Mouse (Mus musculus) frontal cortex, adult (tissue): ENCODE results near the gene Izumo4.

Experiments used
- ATAC-seq: cut with Nextera tagmentation; 2 replicates; pipeline ENCODE4 v1.9.2; 2017; ENCODE audit warnings: mild to moderate bottlenecking, moderate library complexity, mixed read lengths; ENCODE audit not compliant: low TSS enrichment

The Izumo4 gene

DNA sequence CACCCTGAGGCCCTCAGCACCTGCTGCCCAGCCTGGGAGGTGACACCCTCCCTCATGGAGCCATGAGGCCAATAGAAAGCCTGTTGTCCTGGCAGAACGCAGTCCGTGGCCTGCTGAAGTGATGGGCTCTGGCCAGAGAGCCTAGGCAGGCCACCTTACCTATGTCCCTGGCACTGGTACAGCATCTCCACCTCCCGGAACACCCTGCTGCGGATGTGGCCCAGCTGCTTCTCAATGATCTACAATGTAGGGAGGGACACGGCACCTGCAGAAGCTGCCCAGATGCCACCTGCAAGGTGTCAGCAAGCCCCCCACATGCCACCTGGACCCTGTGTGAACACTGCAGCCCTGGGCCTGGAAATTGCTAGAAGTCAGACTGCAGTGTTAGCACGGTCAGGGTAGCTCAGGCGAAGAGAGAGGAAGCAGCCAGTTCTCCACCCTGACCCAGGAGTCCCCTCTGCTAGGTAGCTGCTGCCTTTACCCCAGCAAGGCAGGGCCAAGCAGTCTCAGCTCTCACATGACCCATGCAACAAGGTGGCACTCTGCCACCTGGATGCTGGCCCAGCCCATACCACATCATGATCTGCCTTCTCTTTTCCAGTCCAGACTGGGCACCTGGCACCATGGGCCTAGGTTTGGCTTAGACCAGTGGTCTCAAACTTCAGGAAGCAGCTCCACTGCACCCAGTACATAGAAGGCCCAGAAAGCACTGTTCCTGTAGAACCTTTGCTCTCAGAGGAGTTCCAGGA, 32.1 kb upstream of the Izumo4 start:
- no peak for ATAC-seq

GRCm38 (mm10) chr10:80670531-80670930, 31.5 kb upstream of the Izumo4 start:
- no peak for ATAC-seq

- ATAC-seq, result no peak
These were observed 30.7 kb upstream of the Izumo4 start for GRCm38 (mm10) chr10:80671251-80671650.

GRCm38 (mm10) chr10:80671936-80672690, 29.9 kb upstream of the Izumo4 start:
- ATAC-seq, result no peak

- no peak for ATAC-seq
These were observed 28.3 kb upstream of the Izumo4 start for GRCm38 (mm10) chr10:80673690-80674089.

- no peak for ATAC-seq
These were observed 27.7 kb upstream of the Izumo4 start for GRCm38 (mm10) chr10:80674161-80674711.

DNA sequence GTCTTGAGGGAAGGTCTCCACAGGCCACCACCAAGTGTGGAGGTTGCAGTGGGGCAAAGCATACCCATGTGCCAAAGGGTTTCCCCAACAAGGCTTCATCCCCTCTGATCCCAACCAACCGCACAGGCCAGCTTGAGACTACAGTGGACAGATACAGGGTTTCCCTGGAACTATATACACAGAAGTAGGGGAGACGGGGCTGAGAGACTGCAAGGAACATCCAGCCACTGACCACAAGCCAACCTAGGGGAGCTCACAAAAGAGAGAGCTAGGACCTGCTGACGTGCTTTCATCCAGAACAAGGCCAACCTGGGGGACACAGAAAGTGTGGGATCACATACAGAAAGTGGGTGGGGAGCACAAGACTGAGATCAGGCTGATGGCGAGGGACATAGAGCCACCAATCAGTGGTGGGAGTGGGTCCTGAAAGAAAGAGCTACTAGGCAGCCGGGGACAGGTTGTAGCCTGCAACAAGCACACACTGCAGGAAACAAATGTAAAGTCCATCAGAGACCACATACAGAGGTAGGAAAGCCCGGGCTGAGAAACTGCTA, 27.1 kb upstream of the Izumo4 start:
- ATAC-seq, result no peak

- ATAC-seq, result no peak
These were observed 26.4 kb upstream of the Izumo4 start for GRCm38 (mm10) chr10:80675405-80676197.

- ATAC-seq, result peak; percentile 81
These were observed 25.6 kb upstream of the Izumo4 start for GRCm38 (mm10) chr10:80676198-80676928.

DNA sequence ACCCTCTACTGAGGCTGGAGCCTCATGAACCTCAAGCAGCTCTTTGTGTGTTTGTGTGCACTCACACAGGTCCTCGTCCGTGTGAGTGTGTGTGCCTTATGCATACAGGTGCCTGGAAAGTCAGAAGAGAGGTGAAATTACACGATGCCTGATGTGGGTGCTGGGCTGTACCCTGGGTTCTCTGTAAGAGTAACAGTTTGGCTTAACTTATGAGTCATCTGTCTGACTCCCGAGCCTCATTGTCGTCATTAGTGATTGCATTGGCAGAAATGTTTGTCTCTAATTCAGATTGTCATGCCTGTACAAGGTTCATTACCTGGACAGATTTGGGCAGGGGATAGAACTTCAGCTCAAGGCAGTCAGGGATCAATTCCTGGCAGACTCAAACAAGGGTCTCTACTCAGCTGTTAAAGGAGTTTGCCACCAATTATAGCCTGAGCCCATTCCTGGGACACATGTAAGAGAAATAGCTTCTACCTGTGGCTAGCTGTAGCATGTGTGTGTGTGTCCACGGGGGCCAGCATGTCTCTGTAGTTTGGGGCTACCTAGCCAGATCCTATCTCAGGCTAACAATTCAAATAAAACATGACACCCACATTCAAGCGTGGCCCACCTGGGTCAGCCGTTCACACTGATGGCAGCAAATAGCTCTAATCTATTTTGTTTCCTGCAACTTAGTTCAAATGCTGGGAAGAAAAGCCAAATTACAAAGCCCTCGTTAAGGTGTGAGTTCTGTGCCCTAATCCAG, 24.7 kb upstream of the Izumo4 start:
- no peak for ATAC-seq

GRCm38 (mm10) chr10:80677942-80678436, 24.0 kb upstream of the Izumo4 start, which contains the start of gene Mknk2:
Gene Mknk2 (minus strand): TSS chr10:80678112.
- 0 out of 2 replicates have a peak, but pooled peaks have one; percentile 11 for ATAC-seq

DNA sequence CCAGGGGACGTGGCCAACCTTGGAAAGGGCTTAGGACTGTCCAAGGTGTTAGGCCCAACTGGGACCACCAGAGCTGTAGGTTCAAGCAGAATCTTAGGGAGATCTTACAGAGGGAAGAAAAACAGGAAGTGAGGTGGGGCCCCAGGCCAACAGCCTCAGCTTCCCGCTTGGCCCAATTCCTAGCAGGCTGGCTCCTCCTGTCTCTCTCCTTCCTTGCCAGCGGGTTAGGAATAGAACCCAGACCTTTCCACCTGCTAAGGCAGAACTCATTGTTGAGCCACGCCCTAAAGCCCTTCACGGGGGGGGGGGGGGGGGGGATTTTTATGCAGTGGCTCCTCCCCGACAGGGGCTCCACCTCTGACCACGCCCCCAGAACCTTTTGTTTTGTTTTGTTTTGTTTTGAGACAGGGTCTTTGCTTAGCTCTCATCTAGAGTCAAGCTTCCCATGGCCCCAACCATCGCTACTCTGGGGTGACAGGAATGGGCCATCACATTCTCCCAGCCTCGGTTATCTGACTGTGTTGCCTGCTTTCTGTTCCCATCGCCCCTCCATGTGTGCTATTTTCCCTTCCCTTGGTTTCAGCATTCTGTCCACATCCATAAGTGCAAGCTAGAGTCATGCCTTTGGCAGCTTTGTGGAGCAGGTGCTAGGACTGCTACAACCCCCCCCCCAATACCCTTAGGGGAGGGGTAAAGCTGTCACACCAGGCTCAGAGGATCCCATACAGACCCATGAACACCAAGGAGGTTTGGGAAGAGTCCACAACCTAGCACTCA, 23.2 kb upstream of the Izumo4 start:
- no peak for ATAC-seq

DNA sequence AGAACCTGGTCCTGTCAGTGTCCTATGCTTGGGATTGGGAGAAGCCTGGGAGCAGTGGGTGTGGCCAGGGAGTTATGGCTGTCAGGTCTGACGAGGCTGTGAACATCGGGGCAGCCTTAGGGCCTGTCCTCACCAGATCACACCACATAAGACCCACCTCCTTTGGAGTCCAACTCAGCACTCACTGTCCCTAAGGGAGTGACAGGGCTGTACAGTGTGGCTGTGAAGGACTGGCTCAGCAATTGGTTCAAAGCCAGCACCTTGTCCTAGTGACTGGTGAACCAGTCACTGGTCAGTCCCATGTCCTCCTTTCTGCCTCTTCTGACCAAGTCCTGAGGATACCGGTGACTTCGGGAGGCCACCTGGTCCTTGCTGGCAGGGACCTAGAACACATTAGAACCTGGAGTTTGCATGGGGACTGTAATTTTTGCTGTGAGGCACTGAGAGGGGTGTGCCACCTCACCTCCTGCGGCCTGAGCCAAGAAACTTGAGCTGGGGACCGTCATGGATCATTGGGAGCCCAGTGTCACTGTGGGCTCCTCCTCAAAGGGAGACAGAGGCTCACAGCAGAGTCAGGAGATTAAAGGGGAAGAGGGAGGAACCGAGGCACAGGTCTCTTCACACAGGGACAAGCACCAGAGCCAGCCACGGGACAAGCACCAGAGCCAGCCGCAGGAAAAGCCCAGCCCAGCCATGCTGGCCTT, 22.3 kb upstream of the Izumo4 start:
- no peak for ATAC-seq

DNA sequence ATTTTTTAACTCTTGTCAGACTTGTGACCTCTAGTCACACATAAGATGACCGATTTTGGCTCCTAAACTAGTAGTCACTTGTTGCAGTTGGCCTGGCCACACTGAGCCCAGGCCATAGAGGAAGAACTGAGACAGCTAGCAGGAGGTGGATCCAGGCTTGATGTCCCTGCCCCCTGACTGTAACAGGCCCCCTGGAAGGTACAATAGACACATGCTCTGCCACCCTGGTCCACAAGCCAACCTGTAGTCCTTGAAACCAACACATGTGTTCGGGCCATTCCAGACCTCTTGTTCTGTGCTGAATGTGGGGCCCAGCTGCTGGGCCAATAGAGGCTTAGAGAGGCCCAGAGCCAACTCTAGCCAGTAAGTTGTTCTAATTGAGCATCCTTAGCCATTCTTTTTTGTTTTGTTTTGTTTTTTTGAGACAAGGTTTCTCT, 21.7 kb upstream of the Izumo4 start:
- ATAC-seq, result no peak

GRCm38 (mm10) chr10:80682003-80682402, 20.0 kb upstream of the Izumo4 start:
- ATAC-seq, result no peak

DNA sequence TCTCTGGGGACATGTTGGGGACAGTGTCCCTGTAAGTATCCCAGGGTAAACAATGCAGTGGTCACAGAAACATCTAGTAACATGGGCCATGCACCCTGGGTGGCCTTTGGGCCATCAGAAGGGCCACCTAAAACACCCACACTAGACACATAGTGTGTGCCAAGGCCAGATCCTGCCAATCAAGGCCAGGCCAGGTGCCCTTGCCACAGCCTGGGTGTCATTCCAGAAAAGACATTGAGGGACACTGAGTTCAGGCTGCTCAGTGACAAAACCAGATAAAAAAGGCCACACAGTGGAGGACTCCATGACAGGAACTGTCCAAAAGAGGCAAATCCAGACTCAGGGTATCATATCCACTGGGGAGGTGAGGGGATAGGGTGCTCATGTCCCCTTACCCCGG, 18.3 kb upstream of the Izumo4 start:
- no peak for ATAC-seq

GRCm38 (mm10) chr10:80684214-80684613, 17.8 kb upstream of the Izumo4 start:
- peak; percentile 51; the same call in 1 of the 2 replicates for ATAC-seq

GRCm38 (mm10) chr10:80684984-80685383, 17.0 kb upstream of the Izumo4 start:
- no peak for ATAC-seq

GRCm38 (mm10) chr10:80686617-80687016, 15.4 kb upstream of the Izumo4 start:
- no peak for ATAC-seq
